Mouse (Mus musculus): Measurements from ENCODE around the gene Unc13d.

Gene Unc13d

DNA sequence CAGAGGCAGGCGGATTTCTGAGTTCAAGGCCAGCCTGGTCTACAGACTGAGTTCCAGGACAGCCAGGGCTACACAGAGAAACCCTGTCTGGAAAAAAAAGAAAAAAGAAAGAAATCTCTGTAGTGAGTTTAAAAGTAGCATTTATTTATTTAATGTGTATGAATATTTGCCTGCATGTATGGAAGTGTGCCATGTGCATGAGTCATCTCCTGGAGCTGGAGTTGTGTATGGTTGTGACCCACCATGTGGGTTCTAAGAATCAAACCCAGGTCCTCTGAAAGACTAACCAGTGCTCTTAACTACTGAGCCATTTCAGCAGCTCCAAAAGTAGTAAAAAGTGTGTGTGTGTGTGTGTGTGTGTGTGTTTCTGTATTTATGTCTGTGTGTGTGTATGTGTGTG is 34.5 kb downstream of the Unc13d start:
- no peak for DNase-seq

DNA sequence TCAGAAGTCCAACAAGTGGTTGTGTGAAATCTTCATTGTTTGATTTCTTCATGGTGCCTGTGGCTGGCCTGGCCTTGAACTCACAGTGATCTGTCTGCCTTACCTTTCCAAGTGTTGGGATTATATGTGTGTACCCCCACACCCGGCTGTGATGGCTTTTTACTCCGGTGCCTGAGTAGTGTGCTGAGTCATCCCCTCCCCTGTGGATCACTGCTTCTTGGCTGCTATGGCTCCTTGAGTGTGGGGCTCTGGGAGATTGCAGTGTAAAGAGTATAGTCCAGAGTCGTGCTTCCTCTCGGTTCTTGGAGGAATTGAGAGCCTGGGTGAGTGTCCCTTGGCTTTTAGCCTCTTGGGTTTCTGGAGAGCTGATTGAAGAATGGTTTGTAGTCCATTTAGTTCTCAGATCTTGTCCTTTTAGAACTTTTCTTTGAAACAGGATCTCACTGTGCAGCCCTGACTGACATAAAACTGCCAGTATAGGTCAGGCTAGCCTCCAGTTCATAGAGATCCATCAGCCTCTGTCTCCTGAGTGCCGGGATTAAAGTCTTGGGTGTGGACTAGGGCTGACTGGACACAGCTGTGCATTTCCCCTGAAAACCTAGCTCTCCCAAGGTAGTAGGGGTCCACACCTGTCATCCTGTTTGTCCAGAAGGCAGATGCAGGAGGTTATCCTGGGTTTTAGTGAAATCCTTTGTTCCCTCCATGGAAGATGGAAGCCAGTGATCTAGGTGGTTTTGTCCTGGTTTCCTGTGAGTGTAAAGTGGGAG is 35.2 kb downstream of the Unc13d start:
- no peak for DNase-seq

GRCm38 (mm10) chr11:116041833-116042232 is 35.9 kb downstream of the Unc13d start:
- no peak for DNase-seq

DNA sequence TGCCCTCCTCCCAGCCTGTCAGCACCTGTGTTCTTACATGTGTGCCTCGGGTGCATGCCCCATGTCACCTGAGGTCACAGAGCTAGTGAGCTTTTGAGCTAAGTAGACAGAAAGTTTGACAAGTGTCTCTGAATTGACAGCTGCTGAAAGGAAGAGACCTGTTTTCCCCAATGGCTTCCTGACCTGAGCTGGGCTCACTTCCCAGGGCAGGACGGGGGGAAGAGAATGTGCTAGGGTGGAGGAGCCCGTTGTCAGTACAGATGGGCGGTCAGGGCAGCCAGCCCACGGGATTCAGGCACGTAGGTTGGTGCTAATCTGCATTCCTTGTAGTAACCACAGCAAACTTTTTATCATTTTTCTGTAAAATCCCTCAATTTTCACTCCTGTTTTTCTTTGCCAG is 37.2 kb downstream of the Unc13d start:
- peak; percentile 54 to 68 for DNase-seq

GRCm38 (mm10) chr11:116037826-116038225 is 39.9 kb downstream of the Unc13d start:
- DNase-seq = no peak

DNA sequence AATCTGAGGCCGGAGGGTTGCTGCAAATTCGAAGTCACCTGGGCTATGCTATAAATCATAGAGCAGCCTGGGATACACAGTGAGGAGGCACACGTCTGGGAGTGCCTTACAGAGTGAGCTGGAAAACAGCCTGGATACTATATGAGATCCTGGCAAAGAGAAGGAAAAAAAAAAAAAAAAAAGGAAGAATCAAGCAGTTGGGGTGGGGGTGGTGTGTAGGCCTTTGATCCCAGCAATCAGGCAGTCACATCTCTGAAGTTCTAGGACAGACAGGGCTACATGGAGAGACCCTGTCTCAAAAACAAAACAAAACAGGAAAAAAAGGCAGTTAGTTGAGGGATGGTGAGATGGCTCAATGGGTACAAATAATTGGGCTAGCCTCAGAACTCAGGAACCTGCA is 41.1 kb downstream of the Unc13d start:
- no peak for DNase-seq

GRCm38 (mm10) chr11:116034584-116034983 is 43.2 kb downstream of the Unc13d start:
- no peak for DNase-seq

DNA sequence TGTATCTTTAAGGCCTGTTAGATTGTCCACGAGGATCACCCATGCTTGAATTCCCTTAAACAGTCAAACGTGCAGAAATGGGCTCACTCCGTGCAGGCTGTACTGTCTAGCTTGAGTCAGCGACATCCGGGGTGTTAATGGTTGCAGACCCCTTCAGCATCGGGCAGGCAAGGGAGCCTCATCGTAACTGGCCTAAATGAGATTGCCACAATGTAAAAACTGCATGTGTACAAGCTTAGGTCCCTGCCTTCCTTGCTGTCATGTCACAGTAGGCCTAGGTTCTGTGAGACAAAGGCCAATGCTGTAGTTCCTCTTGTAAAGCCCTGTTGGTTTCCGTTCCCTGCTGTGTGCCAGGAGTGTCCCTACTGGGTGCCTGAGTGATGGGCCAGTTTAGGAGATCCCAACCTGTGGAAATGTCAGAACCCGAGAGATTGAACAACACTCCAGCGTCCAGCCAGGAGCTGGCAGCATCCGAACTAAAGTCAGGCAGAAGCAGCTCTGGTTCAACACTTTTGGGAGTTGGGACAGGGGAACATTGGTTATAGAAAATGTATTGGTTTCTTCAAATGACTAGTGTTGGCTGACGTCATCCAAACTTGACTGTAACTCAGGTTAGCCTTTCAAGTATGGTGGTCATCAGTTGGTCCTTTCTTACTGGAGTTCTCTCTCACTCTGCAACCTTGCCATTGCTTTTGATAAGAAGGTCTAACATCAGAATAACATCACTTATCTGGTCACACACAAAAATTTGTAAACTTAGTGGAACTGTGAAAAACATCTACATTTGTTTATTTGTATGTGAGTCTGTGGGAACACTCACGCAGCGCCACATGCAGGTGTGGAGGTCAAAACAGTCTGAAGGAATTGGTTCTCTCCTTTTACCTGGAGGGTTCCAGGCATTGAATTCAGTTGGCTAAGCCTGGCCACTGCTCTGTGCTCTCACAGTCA is 46.6 kb downstream of the Unc13d start:
- DNase-seq = peak in 1 of 2 experiments; percentile 54

DNA sequence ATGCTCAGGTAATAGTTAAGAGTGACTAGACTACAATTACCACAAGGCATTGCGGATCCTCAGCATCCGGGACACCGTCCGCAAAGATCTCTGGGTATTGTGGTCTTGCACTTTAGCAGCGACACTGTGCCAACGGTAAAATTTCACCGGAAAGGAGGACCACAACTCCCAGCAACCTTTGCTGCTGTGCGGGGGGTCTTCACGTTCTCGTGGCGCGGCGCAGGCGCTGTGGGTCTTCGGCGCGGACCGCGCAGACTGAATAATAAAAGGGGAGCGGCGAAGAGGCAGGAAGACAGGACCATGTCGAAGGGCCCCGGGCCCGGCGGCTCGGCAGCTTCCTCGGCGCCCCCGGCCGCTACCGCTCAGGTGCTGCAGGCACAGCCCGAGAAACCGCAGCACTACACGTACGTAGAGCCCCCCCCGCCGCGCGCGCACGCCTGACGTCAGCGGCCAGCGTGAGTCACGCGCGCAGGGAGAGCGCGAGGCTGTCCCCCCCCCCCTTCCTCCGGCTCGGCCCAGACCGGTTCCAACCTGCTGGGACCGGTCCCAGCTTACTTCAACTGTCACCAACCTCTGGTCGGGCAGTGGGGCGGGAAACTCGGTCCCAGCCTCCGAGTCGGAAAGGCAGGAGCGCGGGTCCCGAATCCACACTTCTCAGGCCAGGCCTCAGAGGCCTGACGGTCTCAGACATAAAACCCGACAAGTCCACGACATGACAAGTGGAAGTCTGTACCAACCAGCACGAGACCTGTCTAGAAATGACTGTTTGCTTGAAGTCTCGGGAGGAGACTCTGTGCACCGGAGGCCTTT is 47.5 kb downstream of the Unc13d start, which contains the start of gene Unk:
Unk (plus strand) TSS at position 235 of the 810 bp plus-strand sequence.
- peak; percentile 98 to 99 for DNase-seq

DNA sequence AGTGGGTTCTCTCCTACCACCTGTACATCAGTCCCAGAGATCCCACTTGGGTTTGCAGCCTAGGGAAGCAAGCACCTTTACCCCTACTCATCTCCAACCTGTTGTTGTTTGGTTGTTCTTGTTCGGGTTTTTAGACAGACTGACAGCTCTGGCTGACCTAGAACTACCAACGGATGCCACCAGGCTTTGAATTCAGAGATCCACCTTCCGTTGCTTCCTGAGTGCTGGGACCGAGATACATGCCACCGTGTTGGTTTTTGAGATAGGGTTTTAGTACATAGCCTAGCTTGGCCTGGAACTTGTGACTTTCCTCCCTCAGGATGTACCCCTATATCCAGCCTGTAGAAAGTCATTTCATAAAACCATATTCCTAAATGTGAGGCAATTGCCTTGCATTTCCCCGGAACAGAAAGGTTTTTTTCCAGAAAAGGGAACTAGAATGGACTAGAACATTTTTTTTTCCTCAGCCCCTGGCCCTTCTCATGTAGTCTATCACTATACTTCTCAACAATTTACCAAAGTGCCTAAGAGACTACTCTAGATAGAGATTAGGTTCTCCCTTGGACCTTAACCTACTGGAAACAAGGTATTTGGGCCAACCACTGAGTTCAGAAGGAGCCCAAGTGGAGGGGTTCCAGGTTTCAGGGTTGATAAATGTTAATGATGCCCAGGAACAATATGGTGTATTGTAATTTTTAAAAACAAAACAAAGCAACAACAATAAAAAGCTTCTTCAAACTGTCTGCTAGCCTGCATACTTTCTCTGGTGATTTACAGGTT is 48.5 kb downstream of the Unc13d start:
- no peak for DNase-seq

GRCm38 (mm10) chr11:116028177-116028865 is 49.4 kb downstream of the Unc13d start:
- no peak for DNase-seq

GRCm38 (mm10) chr11:116027756-116028155 is 50.0 kb downstream of the Unc13d start, which contains the start of gene H3f3b:
H3f3b (minus strand) TSS chr11:116027962.
- no peak for DNase-seq

- DNase-seq = peak in 1 of 2 experiments; percentile 63
Measured at GRCm38 (mm10) chr11:116025056-116025845, 52.5 kb downstream of the Unc13d start.

DNA sequence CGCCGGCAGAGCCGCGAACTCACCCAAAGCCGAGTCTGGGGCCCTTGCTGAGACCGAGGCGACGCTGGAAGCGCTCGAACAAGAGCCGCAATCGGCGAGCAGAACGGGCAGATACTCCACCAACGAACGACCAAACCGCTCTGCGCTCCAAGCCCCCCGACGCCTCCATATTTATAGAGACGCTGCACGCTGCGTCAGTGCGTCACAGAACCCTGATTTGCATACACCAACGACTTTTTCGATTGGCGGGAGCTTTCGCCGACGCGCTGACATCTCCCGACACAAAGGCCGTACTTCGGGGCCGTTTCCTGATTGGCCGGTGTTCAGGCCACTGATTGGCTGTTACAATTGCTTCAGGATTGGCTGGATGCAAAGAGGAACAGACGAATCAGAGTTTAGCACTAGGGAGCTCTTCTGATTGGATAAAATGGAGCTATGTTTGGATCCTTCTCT is 53.4 kb downstream of the Unc13d start:
- DNase-seq = peak; percentile 95 to 97

DNA sequence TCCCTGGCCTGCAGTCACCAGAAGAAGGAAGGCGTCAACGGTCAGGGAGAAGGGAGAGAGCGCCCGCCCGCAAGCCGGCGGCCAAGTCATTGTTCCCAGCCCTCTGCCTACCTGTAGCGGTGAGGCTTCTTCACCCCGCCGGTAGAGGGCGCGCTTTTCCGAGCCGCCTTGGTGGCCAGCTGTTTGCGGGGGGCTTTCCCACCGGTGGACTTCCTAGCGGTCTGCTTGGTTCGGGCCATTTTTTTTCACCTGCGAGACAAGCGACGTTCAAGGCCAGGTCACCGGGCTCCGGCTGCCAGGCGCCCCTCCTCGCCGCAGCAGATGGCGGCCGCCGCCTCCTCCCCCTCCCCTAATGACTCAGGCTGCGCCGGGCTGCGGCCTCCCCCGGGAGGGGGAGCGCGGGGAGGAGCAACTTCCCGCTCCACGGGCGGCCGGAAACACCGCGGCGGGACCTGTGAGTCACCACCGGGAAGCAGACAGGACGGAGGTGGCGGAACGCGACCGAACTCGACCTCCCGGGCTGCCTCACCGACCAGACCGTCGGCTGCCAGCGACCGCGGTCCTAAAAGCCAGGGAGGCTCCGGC is 53.9 kb downstream of the Unc13d start:
- peak; percentile 90 to 93 for DNase-seq

GRCm38 (mm10) chr11:116023074-116023770 is 54.5 kb downstream of the Unc13d start:
- peak in 1 of 2 experiments; percentile 57 for DNase-seq

- DNase-seq = no peak
Measured at GRCm38 (mm10) chr11:116022256-116022780, 55.4 kb downstream of the Unc13d start.

- no peak for DNase-seq
Measured at GRCm38 (mm10) chr11:116021328-116022220, 56.2 kb downstream of the Unc13d start.

Data from cerebellum, postnatal 25 days (tissue).